Mouse (Mus musculus): Measurements from ENCODE around the gene Hdac9.

GRCm38 (mm10) chr12:34801752-34802151 is 115.1 kb downstream of the Hdac9 start:
- TF ChIP-seq GATA1 (IDR thresholded peaks at IDR 0.05; ENCODE audit: low read length) (no peak), TAL1 (IDR thresholded peaks at IDR 0.05; ENCODE audit: low read length) (no peak)
